Mouse (Mus musculus): Measurements from ENCODE around the gene Rrp36.

Rrp36 gene

DNA sequence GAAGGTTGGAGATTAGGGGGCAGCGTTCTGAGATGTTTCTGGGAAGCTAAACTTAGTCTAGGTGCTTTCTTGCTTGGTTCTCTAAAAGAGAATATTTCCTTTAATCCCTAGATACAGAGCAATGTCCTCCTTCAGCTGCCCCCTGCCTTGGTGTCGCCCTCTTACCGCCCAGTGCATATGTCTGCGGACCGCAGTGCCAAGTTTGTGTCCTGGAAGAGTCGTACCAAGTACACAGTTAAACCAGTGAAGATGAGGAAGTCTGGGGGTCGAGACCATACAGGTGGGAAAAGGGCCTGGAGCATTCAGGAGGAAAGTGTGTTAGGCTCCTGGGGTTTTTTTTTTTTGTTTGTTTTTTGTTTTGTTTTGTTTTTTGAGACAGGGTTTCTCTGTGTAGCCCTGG lies 26.9 kb downstream of the Rrp36 start:
- DNase-seq (ENCODE audit: low spot score in 2 of 2), result no peak

DNA sequence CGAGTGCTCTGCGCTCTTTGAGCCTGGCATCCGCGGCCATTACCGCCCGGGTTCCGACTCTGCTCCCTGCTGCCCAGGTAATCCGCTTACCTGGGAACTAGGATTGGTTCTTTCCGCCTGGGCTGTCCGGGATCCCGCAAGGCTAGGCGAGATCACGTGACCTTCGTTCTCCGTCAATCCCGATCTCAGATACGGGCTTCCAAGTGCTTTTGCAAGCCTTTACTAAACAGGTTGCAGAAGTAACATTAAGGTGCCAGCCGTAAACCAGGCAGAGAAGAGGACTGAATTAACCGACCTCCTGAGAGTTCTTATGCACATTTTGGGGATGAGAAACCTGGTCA lies 27.9 kb downstream of the Rrp36 start:
- no peak for DNase-seq (ENCODE audit: low spot score in 2 of 2)

DNA sequence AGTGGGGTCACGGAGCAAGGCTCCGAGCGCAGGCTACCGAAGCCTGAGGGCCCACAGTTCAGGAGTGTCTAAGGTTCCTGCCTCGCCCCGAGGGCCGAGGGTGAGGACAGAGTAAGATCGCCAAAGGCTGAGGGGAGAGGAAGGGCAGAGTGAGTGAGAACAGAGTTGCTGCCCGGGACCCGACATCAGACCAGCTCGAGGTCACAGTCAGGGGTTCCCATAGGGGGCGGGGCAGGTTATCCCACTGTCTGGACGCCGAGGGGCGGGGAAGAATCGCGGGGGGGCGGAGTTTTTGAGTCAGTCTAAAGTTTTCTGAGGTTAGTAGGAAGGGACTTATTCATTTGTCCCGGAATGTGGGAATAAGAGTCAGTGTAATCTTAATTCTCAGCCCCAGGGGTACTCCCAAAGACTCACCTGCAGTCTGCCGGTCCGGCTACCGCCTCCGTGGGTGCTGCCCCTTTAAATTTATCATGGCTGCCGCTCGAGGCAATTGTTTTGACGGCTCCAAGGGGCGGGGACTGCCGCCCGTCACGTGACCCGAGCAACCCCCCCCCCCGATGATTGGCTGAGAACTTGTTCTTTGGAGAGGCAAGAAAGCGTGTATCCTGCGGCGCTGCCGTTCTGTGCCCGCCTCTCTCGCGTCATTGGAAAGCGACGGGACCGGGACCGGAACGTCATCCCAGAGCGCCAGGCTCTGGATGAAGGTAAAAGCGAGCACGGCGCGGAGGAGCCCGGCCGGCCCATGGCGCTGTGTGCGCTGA lies 28.4 kb downstream of the Rrp36 start, which contains the start of the genes Klc4 and Mrpl2:
TSS of gene Klc4 (minus strand) at position 462 of the 761 bp plus-strand sequence.
TSS of gene Mrpl2 (plus strand) at position 669 of the 761 bp plus-strand sequence.
- peak; percentile 99 for DNase-seq (ENCODE audit: low spot score in 2 of 2)

DNA sequence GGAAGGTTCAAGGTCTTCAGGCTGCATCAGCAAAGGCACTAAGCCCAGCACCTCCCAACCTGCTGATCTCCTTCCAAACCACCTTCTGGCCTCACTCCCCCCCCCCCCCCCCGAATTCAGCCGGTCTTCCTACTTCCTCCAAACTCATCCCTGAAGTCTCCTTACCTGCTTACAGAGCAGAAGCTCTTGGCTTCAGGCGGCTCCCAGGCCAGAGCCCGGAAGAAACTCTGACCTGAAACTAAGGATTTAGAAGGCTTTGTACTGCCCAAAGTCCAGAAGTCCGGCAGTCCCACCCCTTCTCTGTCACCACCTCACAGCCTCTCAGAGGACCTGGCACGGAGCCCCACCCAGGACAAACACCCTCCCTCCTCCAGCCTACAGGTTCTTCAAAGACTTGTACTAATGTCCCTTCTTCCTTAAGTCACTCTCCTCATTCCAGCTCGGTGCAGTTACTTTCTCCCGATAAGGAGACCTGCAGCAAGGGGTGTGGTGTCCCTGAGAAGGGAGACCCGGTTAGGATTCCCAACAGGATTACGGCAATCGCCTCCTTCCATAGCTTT lies 29.2 kb downstream of the Rrp36 start:
- peak in 1 of 2 experiments; percentile 21 for DNase-seq (ENCODE audit: low spot score in 2 of 2)

DNA sequence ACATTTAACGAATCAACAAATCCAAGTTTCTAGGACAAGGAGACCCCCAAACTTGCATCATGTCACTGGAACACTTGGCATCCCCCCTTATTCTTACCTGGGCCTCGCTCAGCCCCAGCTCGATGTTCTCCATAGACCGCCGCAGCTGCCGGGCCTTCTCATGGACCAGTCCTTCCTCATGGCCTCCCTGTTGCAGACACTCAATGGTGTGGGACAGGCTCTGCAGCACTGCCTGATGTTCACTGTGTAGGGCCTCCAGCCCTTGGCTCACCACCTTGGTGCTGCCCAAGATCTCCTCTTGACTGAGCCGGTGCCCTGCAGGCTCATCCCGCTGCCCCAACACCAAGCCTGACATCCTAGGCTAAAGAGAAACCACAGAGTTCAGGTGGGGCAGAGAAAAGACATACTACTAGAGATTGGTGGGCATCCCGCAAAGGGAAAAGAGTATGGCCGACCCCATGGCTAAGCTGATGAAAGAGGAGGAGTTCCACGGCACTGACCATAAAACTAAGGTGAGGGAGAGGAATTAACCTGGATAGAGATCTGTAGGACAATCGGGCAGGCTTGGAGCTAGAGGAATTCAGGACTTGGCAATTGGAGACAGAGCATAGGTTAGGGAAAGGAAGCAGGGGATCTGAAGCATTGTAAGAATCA lies 29.9 kb downstream of the Rrp36 start:
- DNase-seq (ENCODE audit: low spot score in 2 of 2), result no peak

DNA sequence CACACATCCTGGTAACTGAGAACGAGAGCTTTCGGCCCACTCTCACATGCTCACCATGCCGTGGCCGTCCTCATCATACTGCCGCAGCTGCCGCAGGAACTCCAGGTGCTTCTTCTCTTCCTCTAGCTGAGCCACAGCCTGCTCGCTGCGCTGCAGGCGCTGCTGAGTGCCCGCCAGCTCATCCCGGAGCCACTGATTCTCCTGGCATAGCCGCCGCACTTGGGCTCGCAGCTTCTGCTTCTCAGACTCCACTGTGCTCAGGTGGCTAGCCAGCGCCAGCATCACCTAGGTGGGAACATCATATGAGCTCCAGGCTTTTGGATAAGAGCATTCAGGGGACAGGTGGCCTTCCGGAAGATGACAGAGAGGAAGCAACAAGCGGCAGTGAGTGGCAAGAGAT lies 32.1 kb downstream of the Rrp36 start:
- no peak for DNase-seq (ENCODE audit: low spot score in 2 of 2)

DNA sequence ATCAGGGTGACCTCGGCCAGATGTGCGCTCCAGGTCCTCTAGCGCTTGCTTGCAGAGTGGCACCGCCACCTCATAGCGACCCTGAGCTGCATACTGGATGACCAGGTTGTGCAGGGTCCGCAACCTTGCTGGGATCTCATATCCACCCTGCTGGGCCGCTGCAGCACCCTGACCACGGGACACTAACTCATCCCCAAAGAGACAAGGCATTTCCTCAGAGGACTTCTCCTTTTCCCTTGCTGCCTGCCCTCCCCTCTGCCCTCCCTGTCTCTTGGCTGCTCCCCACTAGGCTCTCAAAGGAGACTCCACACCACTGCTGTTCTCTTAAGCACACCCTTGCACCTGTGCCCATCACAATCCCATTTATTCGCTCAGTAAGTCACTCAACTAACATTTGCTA lies 34.2 kb downstream of the Rrp36 start:
- no peak for DNase-seq (ENCODE audit: low spot score in 2 of 2)

DNA sequence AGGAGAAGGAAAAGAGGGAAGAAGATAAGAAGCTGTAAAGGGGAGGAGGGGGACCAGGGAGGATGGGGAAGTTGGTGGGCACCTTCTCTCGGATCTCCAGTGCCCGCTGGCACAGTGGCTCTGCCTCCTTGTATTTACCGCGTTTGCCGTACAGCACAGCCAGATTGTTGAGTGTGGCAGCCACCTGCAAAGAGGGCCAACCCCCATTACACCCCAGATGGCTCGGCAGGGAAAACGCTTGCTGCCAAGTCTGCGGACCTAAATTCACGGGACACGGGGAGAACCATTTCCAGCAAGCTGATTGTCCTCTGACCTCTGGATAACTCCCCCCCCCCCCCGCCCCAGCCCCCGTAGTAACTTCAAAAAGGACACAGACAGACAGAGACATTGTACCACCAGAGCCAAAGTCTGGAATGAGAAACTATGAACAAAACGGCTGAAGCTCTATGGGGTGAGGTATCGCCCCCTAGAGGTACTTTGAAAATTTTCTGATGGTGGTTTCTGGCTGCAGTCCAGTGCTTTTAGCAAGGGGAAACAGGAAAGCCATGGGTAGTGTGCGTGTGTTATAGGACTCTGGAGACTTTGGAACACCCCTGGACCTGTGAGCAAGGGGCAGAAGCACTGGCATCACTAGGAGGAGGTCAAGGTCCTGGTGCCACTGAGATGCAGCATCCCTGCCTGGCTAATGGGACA lies 37.2 kb downstream of the Rrp36 start:
- DNase-seq (ENCODE audit: low spot score in 2 of 2), result peak in 1 of 2 experiments; percentile 56

DNA sequence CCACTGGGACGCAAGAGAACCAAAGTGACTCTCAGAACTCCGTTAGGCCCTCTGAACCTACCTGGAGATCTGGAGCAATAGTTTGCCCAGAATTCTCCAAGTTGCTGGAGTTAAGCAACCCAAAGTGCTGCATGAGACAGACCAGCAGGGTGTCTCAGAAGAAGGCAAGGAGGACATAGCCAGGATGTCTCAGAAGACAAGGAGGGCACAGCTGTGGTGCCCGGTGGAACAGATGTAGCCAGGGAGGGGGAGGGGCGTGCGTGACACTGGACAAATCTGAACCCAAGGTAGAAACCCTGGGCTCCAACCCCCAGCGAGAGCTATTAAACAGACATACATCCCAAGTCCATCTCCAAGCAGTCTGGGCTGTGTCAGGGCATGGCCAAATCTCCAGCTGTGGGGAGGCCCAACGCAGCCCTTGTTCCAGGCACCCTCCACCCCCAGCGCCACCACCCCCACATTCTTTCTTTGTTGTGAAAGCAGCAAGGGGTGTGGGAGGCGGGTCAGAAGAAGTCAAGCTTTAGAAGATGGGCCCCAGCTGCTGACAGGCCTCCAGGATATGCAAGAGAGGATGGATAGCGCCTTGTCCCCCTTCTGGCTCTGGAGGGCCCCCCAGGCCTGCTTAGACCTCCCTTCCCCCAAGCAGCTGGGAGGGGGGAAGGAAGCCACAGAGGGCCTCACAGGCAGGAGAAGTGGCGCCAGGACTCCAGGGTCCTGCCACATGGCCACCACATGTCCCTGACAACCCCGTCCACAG lies 44.3 kb downstream of the Rrp36 start:
- peak; percentile 44 for DNase-seq (ENCODE audit: low spot score in 2 of 2)

DNA sequence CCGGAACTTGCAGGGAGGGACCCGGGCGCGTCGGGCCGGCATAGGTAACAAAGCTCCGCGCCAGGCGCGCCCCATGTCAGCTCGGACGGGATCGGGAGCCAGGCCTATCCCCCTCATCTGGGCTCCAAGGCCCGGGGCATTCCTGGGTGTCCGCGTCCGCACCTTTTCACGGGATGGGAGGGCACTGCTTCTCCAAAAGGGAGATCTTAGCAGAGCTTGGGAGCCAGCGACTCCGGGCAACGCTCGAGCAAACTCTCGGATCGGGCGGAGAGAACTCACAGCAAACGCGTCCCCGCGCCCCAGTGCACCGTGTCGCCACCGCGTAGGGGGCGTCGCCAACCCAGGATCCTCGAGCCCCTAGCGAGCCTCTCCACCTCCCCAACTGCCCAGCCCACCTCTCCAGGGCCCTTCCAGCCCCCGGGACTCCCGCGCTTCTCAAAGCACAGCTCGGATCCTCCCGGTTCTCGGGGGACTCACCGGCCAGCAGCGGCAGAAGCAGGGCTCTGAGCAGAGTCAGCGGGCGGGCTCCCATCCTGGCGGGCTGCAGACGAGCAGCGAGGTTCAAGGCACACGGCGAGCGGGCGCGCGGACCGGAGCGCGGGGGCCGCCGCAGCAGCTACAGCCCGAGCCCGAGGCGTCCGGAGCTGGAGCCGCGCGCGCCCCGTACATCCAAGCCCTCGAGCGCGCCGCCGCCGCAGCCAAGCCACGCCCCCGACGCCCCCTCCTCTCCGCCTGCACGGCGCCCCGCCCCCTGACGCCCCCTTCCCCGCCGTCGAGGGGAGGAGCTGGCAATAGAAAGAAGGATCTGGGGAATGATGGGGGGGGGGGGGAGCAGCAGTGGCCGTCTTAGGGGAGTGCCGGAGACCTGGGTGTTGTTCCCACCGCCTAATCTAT lies 45.1 kb downstream of the Rrp36 start, which contains the start of gene Ptk7:
TSS of gene Ptk7 (minus strand) at position 714 of the 894 bp plus-strand sequence.
- peak; percentile 71 to 81 for DNase-seq (ENCODE audit: low spot score in 2 of 2)

DNA sequence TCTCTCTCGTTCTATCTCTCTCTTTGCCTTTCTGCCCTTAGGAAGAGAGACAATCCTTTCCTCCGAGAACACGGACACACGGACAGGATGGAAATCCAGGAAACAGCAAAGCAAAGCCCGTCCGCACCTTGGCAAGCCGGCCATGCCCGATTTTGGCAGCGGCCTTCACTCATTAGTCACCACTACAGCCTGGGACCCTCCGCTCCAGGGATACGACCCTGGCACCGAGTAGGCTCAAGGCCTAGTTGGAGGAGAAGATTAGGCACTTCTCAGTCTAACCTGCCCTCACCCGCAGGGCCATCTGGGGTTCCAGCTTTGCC lies 45.7 kb downstream of the Rrp36 start:
- DNase-seq (ENCODE audit: low spot score in 2 of 2), result no peak

DNA sequence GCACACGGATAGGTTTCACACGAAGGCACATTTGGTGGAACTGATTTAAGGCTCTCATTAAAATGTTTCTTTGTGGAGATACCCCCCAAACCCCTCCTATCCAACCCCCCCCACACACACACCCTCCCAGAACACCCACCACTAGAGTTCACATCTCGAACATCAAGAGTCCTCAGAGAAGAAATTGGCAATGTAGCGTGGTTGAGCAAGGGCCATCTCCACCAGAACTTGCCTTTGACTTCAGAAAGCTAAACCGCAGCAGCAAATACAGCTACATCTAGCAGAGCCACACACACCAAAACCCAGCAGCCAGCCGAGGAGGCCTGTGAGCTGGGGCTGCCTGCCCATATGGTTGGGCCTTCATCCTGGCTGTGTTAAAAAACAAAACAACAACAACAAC lies 46.7 kb downstream of the Rrp36 start:
- no peak for DNase-seq (ENCODE audit: low spot score in 2 of 2)

DNA sequence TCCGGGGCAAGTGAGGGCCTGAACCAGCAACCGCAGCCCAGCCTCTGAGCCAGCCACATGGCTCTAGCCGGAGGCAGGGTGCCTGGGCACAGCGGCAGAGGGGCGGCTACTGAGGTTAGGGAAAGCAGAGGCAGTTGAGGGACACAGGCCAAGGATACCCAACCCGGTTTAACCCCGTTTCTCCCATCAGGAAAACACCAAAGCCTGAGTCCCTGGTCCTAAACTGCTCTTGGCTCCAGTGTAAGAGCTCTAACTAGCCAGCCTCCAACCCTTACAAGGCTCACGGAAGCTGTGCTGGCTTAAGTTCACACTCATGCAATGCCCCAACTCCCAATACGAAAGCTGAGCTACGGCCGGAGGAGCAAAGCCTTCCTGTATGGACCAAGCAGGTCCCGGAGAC lies 49.6 kb downstream of the Rrp36 start:
- DNase-seq (ENCODE audit: low spot score in 2 of 2), result no peak

DNA sequence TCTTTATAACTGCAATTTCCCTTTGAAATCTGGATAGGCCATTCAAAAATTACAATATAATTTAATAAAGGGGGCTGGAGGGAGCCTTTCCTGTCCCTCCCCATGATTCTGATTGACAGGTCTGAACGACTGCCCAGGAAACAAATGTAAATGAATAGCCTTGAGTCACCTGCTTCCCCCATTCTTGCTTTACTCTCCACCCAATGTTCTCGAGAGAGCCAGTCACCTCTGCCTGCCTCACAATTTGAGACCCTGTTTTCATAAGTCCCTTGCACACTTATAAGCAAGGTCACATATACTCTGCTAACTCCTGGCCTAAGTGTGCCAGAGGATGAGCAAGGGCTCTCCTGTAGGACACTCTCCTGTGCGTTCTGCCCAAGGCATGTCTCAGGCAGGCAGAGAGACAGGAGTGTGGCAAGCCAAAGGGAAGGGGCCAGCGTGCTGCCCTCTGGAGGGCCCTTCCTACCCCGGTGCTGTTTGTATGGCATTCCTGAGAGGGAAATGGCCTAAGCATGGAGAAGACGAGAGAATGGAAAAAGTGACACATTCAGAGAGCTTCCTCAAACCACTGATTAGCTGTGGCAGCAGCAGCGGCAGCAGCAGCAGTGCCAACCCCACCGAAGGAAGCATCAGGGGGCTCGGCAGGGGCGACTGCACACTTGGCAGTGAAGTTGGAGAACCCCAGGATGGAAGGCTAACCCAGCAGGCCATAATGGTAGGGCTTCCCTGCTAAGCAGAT lies 50.2 kb downstream of the Rrp36 start:
- no peak for DNase-seq (ENCODE audit: low spot score in 2 of 2)

DNA sequence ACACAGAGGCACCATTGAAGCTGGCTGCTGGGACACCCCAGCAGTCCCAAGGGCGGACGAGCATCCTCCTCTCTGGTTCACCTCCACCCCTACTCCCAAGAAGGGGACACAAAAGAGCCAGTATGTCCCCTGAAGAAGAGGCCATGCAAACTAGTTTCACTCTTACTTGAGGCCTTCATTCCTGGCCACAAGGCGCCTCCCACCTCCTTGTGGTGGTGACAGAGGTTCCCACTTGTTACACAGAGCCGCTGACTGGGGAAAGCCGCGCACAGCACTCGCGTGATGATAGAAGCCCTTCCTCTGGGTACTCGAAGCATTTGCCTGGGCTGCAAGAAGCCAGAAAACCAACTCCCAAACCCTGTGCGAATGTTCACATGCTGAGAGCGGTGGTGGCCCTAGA lies 51.9 kb downstream of the Rrp36 start:
- no peak for DNase-seq (ENCODE audit: low spot score in 2 of 2)

DNA sequence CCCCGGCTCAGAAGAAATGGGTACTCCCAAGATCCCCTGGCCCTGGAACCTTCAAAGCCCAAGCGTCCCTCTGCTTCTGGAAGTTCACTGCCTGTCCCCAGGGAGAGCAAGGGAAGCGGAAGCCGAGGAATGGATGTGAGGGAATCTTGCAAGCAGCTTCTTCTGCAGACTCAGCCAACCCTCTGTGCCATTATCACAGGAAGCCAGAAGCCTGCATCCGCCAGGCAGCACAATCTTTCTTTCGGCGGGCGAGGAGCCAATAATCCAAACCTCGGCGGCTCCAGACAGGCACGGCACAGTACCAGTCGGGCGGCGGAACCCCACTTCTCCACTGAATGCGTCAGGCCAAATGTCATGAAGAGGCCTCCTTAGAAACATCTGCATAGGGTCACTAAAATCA lies 52.8 kb downstream of the Rrp36 start:
- DNase-seq (ENCODE audit: low spot score in 2 of 2), result no peak

DNA sequence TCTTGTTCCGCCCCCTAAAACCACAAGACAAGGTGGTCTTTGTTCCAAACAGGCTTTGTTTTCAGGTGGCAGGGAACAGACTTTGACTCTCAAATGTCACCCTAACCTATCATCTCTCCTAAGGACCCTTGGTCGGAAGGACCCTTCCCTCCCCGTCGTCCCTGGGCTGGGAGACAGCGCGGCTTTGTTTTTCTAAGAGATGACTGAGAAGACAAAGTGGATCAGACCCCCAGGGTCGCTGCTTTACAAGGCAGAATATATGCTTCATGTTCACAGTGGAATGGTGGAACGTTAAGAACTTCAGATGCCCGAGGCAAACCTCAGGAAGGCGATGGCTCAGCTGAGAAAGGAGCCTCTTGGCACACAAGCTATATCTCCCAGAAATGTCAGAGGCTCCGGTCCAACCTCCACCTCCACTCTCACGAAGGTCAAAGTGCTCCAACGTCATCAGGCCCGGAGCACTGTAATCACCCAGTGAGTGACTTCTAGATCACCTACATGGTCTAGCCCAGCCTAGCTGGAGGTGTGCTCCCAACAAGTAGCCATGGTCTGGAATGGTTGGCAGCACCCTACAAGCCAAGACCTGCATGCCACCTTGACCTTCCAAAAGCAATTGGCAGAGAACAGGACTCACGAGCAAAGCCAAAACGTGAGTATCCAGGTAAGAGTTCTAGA lies 54.3 kb downstream of the Rrp36 start:
- DNase-seq (ENCODE audit: low spot score in 2 of 2), result no peak

DNA sequence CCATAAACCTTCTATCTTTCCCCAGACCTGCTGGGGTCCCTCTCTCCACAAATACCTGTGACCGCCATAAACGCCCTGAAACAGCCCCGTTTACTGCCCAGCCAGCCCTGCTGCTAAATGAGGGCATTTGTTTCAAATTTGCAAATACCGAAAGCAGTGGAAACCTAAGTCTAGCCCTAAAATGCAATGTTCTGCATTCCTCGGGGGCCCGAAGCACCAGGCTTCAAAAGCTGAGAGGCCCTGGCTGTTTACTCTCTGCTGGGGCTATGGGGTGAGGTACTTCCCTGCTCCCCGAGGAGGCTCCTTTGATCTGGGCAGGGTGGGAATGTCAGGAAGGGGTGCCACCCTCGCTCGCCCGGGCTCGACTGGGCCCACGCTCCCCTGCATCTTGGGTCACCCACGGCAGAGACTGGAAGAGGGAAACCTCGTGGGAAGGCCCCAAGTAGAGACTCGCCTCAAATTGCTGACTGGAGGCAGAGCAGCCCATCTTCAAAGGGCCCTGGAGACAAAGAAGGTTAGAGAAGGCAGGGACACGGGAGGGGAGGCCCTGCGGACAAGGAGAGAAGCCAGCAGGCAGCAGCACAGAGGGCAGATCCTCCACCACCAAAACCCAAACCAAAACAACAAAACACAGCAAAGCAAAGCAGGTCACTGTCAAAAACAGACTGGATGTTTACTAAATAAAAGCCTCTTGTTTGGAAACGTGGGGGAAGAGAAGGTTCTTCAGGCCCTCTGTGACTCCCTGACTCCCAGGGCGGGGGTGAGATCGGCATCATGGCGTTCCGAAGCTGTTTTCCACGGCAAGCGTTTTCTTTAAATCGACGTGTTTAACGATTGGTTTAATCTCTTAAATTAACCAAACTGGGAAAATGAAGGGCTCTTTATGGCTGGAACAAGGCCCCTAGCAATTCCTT lies 55.1 kb downstream of the Rrp36 start:
- no peak for DNase-seq (ENCODE audit: low spot score in 2 of 2)

DNA sequence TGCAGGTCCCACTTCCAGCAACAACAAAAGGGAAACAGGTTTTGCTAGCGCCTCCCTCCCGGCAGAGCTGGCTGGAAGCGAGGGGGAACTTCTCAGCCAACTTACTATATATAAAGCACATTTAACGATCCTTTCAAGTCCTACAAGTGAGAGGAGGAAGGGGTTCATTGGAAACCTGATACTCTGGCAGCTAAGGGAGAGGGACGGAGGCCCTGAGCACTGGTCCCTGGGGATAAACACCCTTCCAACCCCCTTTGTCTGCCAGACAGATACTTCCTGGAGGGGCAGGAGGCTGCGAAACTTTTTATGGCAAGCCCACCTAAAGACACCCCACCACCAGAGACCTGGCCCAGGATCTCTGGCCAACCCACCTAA lies 55.8 kb downstream of the Rrp36 start:
- no peak for DNase-seq (ENCODE audit: low spot score in 2 of 2)
